Mouse (Mus musculus) CD4-positive, CD25-positive, alpha-beta regulatory T cell, adult 2 months (primary cell): Measurements from ENCODE around the gene Myl6b.

Experiments used
- DNase-seq: peaks from one replicate; pipeline ENCODE4 v3.0.0-alpha.2; 2012; ENCODE audit warnings: low read depth, low spot score

Myl6b gene

GRCm38 (mm10) chr10:128498590-128498989, at the start of gene Myl6b:
Gene Myl6b, minus strand, starts transcription at chr10:128498685.
- DNase-seq, result peak; percentile 97

GRCm38 (mm10) chr10:128547361-128548032, 49.0 kb upstream of the Myl6b start, which contains the start of gene Zc3h10:
Gene Zc3h10, minus strand, starts transcription at chr10:128547774.
- peak; percentile 98 for DNase-seq

- no peak for DNase-seq
Measured at GRCm38 (mm10) chr10:128546787-128547186, 48.3 kb upstream of the Myl6b start.

- peak; percentile 71 for DNase-seq
Measured at GRCm38 (mm10) chr10:128546361-128546760, 47.9 kb upstream of the Myl6b start.

- DNase-seq, result no peak
Measured at GRCm38 (mm10) chr10:128545570-128545898, 47.0 kb upstream of the Myl6b start.

GRCm38 (mm10) chr10:128544674-128545569, 46.4 kb upstream of the Myl6b start:
- no peak for DNase-seq

GRCm38 (mm10) chr10:128544151-128544657, 45.7 kb upstream of the Myl6b start:
- no peak for DNase-seq

- DNase-seq, result no peak
Measured at GRCm38 (mm10) chr10:128543100-128543499, 44.6 kb upstream of the Myl6b start.

- DNase-seq, result no peak
Measured at GRCm38 (mm10) chr10:128538340-128538870, 39.9 kb upstream of the Myl6b start.

GRCm38 (mm10) chr10:128536266-128536940, 37.9 kb upstream of the Myl6b start:
- peak; percentile 96 for DNase-seq

- no peak for DNase-seq
Measured at GRCm38 (mm10) chr10:128535624-128536265, 37.3 kb upstream of the Myl6b start.

- DNase-seq, result no peak
Measured at GRCm38 (mm10) chr10:128535206-128535605, 36.7 kb upstream of the Myl6b start.

GRCm38 (mm10) chr10:128526366-128527356, 28.2 kb upstream of the Myl6b start:
- DNase-seq, result peak; percentile 53

- DNase-seq, result peak; percentile 96
Measured at GRCm38 (mm10) chr10:128525671-128526308, 27.3 kb upstream of the Myl6b start, which contains the start of gene Esyt1. Gene Esyt1, minus strand, starts transcription at chr10:128525871.

- peak; percentile 86 for DNase-seq
Measured at GRCm38 (mm10) chr10:128524732-128525662, 26.5 kb upstream of the Myl6b start.

GRCm38 (mm10) chr10:128524111-128524731, 25.7 kb upstream of the Myl6b start:
- peak; percentile 54 for DNase-seq

- no peak for DNase-seq
Measured at GRCm38 (mm10) chr10:128522351-128522750, 23.9 kb upstream of the Myl6b start.

GRCm38 (mm10) chr10:128520591-128520990, 22.1 kb upstream of the Myl6b start:
- no peak for DNase-seq
